9 mouse cellular contexts compared by ENCODE assay signal in the genomic region with DNA sequence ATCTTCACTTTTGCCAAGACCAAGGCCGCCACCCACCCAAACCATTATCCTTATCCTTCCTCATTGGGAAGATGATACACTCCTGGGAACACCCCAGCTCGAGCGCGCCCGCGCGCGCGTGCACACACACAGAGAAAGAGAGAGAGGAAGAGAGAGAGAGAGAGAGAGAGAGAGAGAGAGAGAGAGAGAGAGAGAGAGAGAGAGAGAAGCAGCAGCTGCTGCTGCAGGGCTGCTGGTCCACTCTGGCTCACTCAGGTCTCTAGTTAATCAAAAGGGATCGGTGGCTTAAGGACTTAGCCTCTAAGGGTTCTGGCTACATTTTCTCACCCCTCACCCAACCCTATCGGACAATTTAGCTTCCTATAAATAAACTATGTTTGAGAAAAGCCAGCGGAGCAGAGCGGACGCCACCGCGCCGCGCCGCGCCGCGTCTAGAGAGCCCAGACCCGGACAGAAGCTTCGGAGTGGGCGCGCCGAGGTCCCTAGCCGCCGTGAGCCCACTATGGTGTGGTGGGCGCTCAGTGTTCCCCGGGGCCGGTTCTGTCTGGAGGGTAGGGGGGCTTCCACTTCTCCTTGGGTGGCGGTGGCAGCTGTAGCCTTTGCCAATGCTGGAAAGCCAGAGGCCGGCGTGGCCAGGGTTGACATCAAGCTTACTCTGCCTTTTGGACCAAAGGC. TPM values are rescaled to one million over a fixed set of nuclear protein-coding genes. Genes with fewer than 3 reads are reported as not detected.
DNase-seq lines count a peak whose midpoint lies in the region; ATAC-seq and TF ChIP-seq lines count a peak whose summit lies in the region.
"Had no signal": no experiment of that assay in that cellular context is flagged by ENCODE, and none has a peak within 500 bp of the region (broad histone marks: within the 10 kb centered on the region; RNA-seq: fewer than 3 reads in every experiment).

No protein-coding gene starts in this region.

- H3K27ac ChIP-seq in heart, postnatal 0 days (ENCODE audit: low read depth) = no peak overlapping the region
- H3K27ac ChIP-seq in liver, embryonic 13.5 days = no peak overlapping the region
- no peak overlapping the region for H3K27ac ChIP-seq in stomach, embryonic 16.5 days (ENCODE audit: low read length)

- peak; percentile 33 for DNase-seq in adrenal gland, adult 2 months
- DNase-seq in adrenal gland, postnatal 10 days = no peak
- peak; percentile 7 for DNase-seq in ovary, postnatal 10 days (ENCODE audit: low spot score)
- DNase-seq in ovary, postnatal 36 days (ENCODE audit: low spot score) = no peak
- no peak for DNase-seq in heart, postnatal 0 days (ENCODE audit: low spot score)
- DNase-seq in liver, embryonic 13.5 days = no peak
- no peak for DNase-seq in left cerebral cortex, postnatal 4 days

- no peaks in the 10 kb centered on the region for H3K36me3 ChIP-seq in heart, postnatal 0 days (replicated peaks; ENCODE audit: control insufficient read depth, insufficient read depth, low read length)
- no peaks in the 10 kb centered on the region for H3K36me3 ChIP-seq in liver, embryonic 13.5 days
- no peaks in the 10 kb centered on the region for H3K36me3 ChIP-seq in stomach, embryonic 16.5 days (ENCODE audit: control insufficient read depth, insufficient read depth, low read length)

- H3K27me3 ChIP-seq in heart, postnatal 0 days (ENCODE audit: control insufficient read depth, insufficient read depth, low read length) = peaks cover 26% of the 10 kb centered on the region
- peaks cover 71% of the 10 kb centered on the region for H3K27me3 ChIP-seq in liver, embryonic 13.5 days
- peaks cover 15% of the 10 kb centered on the region for H3K27me3 ChIP-seq in stomach, embryonic 16.5 days (ENCODE audit: control insufficient read depth, insufficient read depth, low read length)

- TF ChIP-seq CTCF in heart, postnatal 0 days (IDR thresholded peaks at IDR 0.05; ENCODE audit: low read depth) = no peak

- H3K4me1 ChIP-seq in heart, postnatal 0 days (ENCODE audit: control insufficient read depth, insufficient read depth) = no peaks in the 10 kb centered on the region
- H3K4me1 ChIP-seq in liver, embryonic 13.5 days (replicated peaks) = no peaks in the 10 kb centered on the region
- H3K4me1 ChIP-seq in stomach, embryonic 16.5 days (ENCODE audit: control insufficient read depth, insufficient read depth, low read length) = peaks cover 3% of the 10 kb centered on the region; the same call in 1 of the 2 replicates

- 12% methylated on average over 35 of the region's 35 CpGs for WGBS in heart, postnatal 0 days
- WGBS in liver, embryonic 13.5 days (ENCODE audit: insufficient replicate concordance) = 22% methylated on average over 35 of the region's 35 CpGs
- 20% methylated on average over 35 of the region's 35 CpGs for WGBS in stomach, embryonic 16.5 days

- H3K4me3 ChIP-seq in heart, postnatal 0 days (ENCODE audit: low read depth, low read length) = peak overlapping the region; percentile 59
- H3K4me3 ChIP-seq in liver, embryonic 13.5 days (replicated peaks) = no peak overlapping the region
- H3K4me3 ChIP-seq in stomach, embryonic 16.5 days (replicated peaks; ENCODE audit: low read length) = peak overlapping the region; percentile 55

- no peak for TF ChIP-seq EP300 in heart, postnatal 0 days (IDR thresholded peaks at IDR 0.05; ENCODE audit: low read depth)

- H3K4me2 ChIP-seq in heart, postnatal 0 days (ENCODE audit: low read depth, low read length) = peak overlapping the region; percentile 80
- peak overlapping the region; percentile 17; the same call in 1 of the 2 replicates for H3K4me2 ChIP-seq in liver, embryonic 13.5 days
- peak overlapping the region; percentile 68 for H3K4me2 ChIP-seq in stomach, embryonic 16.5 days (ENCODE audit: low read depth, low read length)

- no peak for ATAC-seq in heart, postnatal 0 days (ENCODE audit: insufficient read depth, low read depth)
- no peak for ATAC-seq in liver, embryonic 13.5 days (ENCODE audit: low read depth)
- ATAC-seq in stomach, embryonic 16.5 days (ENCODE audit: insufficient read depth, low FRiP score) = no peak

- no peak overlapping the region for H3K9ac ChIP-seq in heart, postnatal 0 days (replicated peaks; ENCODE audit: low read depth, low read length)
- H3K9ac ChIP-seq in liver, embryonic 13.5 days = no peak overlapping the region
- peak overlapping the region; percentile 57 for H3K9ac ChIP-seq in stomach, embryonic 16.5 days (ENCODE audit: low read length)

- no peaks in the 10 kb centered on the region for H3K9me3 ChIP-seq in heart, postnatal 0 days (replicated peaks; ENCODE audit: control insufficient read depth, low read length)
- H3K9me3 ChIP-seq in liver, embryonic 13.5 days (replicated peaks) = peaks cover 4% of the 10 kb centered on the region; the same call in 1 of the 2 replicates
- no peaks in the 10 kb centered on the region; the same call in 1 of the 2 replicates for H3K9me3 ChIP-seq in stomach, embryonic 16.5 days (replicated peaks; ENCODE audit: control insufficient read depth, low read length)

- intact Hi-C loops in left cerebral cortex, postnatal 4 days (cut with DNase I) = no loop called here

RNA-seq across cellular contexts. Expression of a gene that starts 0.9 kb away (rescaled TPM):
- total RNA-seq in adrenal gland, adult 2 months (2021) = 1 to 10 TPM; 6.1 to 8.0 TPM
- polyA plus RNA-seq in adrenal gland, adult 2 months (2012; rRNA removed) = 1.2 and 1.6 TPM in 2 replicates
- total RNA-seq in adrenal gland, postnatal 10 days (2021) = 10 to 100 TPM in 1 of 2 experiments, 1 to 10 TPM in 1; 9.5 to 11.4 TPM
- total RNA-seq in heart, postnatal 0 days (2014; rRNA removed; ENCODE audit: low replicate concordance) = 4.3 and 4.7 TPM in 2 replicates
- polyA plus RNA-seq in heart, postnatal 0 days (2015; fragmentation: Nextera tagmentation; extraction: Ambion mirVana) = 1.2 and 1.4 TPM in 2 replicates
- polyA plus RNA-seq in liver, embryonic 13.5 days (2015; fragmentation: Nextera tagmentation; extraction: Ambion mirVana) = 0.06 and 0.08 TPM in 2 replicates
- 3.2 and 4.2 TPM in 2 replicates for polyA plus RNA-seq in stomach, embryonic 16.5 days (2015; fragmentation: Nextera tagmentation; extraction: Ambion mirVana)
- total RNA-seq in left cerebral cortex, postnatal 4 days (2021) = 10 to 100 TPM; 93.4 to 96.2 TPM
- total RNA-seq: neutrophil, adult 5-6 weeks had no signal

Comparison
In these comparisons a context has a peak if more than half of its experiments do, and no peak if none do; other contexts are left out.
1. DNase-seq: peak in adrenal gland, adult 2 months (single experiment) and ovary, postnatal 10 days (single experiment); none in adrenal gland, postnatal 10 days (single experiment), ovary, postnatal 36 days (single experiment), heart, postnatal 0 days (single experiment), liver, embryonic 13.5 days (single experiment) and left cerebral cortex, postnatal 4 days (single experiment).
2. H3K4me2 ChIP-seq: peak in every context shown above with its lines; median percentile 80 in heart, postnatal 0 days; 68 in stomach, embryonic 16.5 days; 17 in liver, embryonic 13.5 days.
3. RNA of a gene that starts 0.9 kb away (total RNA-seq): 93.4 to 96.2 TPM in left cerebral cortex, postnatal 4 days; 9.5 to 11.4 TPM in adrenal gland, postnatal 10 days, 6.1 to 8.0 TPM in adrenal gland, adult 2 months and 4.3 to 4.7 TPM in heart, postnatal 0 days; every median in the first group is over 4 times any median in the second.